ENCODE assay signal across 12 mouse cellular contexts in genomic region chr12:84956317-84956716, GRCm38 (mm10).
"Had no signal": no experiment of that assay in that cellular context is flagged by ENCODE, and none has a peak within 500 bp of the region (broad histone marks: within the 10 kb centered on the region; RNA-seq: fewer than 3 reads in every experiment).

No protein-coding gene starts in this region.

- H3K4me1 ChIP-seq: intestine, embryonic 15.5 days; limb, embryonic 10.5 days; midbrain, embryonic 12.5 days; neural tube, embryonic 13.5 days; stomach, embryonic 15.5 days had no signal

- H3K27me3 ChIP-seq: intestine, embryonic 15.5 days; liver, embryonic 15.5 days; midbrain, embryonic 12.5 days; neural tube, embryonic 13.5 days; stomach, embryonic 15.5 days had no signal

- H3K4me2 ChIP-seq: intestine, embryonic 15.5 days; liver, embryonic 11.5 days; liver, embryonic 15.5 days; midbrain, embryonic 12.5 days; neural tube, embryonic 13.5 days; stomach, embryonic 15.5 days had no signal

- ATAC-seq: intestine, embryonic 15.5 days; midbrain, embryonic 16.5 days had no signal

- DNase-seq: kidney, adult 8-10 months; kidney, postnatal 36 days; right cerebral cortex, postnatal 14 days; thymus, postnatal 36 days had no signal

- H3K4me3 ChIP-seq: intestine, embryonic 15.5 days; limb, embryonic 10.5 days; liver, embryonic 15.5 days; midbrain, embryonic 12.5 days; neural tube, embryonic 13.5 days; stomach, embryonic 15.5 days had no signal

- H3K9ac ChIP-seq: intestine, embryonic 15.5 days; liver, embryonic 15.5 days; midbrain, embryonic 12.5 days; neural tube, embryonic 13.5 days; stomach, embryonic 15.5 days had no signal

- H3K9me3 ChIP-seq: intestine, embryonic 15.5 days; limb, embryonic 10.5 days; liver, embryonic 15.5 days; midbrain, embryonic 12.5 days; neural tube, embryonic 13.5 days; stomach, embryonic 15.5 days had no signal

- H3K36me3 ChIP-seq: intestine, embryonic 15.5 days; stomach, embryonic 15.5 days had no signal

- H3K27ac ChIP-seq: intestine, embryonic 15.5 days; limb, embryonic 10.5 days; liver, embryonic 15.5 days; midbrain, embryonic 12.5 days; neural tube, embryonic 13.5 days; stomach, embryonic 15.5 days had no signal
